Mouse (Mus musculus): Measurements from ENCODE around the gene Gm2237.
"Not testable (repeated sequence)": the region's sequence is repeated elsewhere in the genome, so short reads cannot be mapped to it uniquely, and the experiment has no call there.

The Gm2237 gene

GRCm38 (mm10) chr14:19584804-19585667 is at the start of gene Gm2237:
Gene Gm2237 (minus strand): TSS chr14:19585135.
- DNase-seq = peak; percentile 25

- DNase-seq = not testable (repeated sequence)
Measured at GRCm38 (mm10) chr14:19602481-19602880, 17.5 kb upstream of the Gm2237 start, which contains the start of gene Gm5458. Gene Gm5458 (minus strand): TSS chr14:19602581.

GRCm38 (mm10) chr14:19549863-19550262 is 35.1 kb downstream of the Gm2237 start, which contains the start of gene Gm2244:
Gene Gm2244 (minus strand): TSS chr14:19549963.
- DNase-seq = not testable (repeated sequence)

All from kidney, adult 18-20 months (tissue).